Mouse (Mus musculus) spleen, embryonic (tissue): ENCODE measurements around the gene Echdc3.

Source experiments
- CTCF ChIA-PET: fragments of 350-600 bp; sonication (Branson Sonifier 250); formaldehyde crosslinking; loops from one replicate; lab custom pipeline; 2022; lab: Charles Lee

Echdc3 gene

GRCm38 (mm10) chr2:6178901-6179748 lies 33.7 kb downstream of the Echdc3 start:
- CTCF ChIA-PET: no interaction called here

DNA sequence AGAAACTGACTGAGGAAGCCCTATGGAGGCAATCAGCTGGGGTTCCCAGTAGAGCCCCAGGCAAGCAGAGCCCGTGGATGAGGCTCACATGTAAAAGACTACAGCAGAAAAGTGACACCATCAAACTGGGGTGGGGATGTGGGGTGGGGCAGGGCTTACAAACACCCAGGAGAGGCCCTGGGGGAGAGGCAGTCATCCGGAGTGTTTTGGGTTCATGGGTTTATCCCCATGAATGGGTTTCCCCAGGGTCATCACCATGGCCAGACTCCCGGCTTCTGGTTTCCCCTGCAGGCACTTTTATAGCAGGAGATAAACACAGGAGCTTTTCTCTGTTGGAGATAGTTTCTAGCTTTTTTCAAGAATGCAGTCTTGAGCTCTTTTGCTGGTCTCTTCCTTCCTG lies 39.8 kb downstream of the Echdc3 start:
- CTCF ChIA-PET: no interaction called here

DNA sequence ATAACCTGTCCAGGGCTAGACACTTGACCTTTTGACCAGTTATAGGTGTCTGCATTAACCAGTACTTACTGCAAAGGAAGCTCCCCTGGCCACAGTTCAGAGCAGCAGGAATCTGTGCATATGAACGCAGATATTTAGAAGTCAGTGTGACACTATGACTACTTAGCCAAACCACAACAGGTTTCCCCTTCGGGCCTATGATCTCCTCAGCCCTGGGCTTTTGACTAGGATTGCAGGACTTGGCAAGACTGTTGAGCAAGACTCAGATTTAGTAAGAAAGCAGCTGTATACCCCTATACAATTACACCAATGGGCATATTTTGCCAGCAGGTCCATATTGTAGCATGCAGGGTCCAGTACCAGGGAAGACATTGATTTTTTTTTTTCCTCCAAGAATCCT lies 44.3 kb downstream of the Echdc3 start:
- CTCF ChIA-PET: interaction anchor here (0.6 kb wide), 1 partner anchor 157 kb away, joined by 3 read pairs; no protein-coding TSS in a partner anchor

DNA sequence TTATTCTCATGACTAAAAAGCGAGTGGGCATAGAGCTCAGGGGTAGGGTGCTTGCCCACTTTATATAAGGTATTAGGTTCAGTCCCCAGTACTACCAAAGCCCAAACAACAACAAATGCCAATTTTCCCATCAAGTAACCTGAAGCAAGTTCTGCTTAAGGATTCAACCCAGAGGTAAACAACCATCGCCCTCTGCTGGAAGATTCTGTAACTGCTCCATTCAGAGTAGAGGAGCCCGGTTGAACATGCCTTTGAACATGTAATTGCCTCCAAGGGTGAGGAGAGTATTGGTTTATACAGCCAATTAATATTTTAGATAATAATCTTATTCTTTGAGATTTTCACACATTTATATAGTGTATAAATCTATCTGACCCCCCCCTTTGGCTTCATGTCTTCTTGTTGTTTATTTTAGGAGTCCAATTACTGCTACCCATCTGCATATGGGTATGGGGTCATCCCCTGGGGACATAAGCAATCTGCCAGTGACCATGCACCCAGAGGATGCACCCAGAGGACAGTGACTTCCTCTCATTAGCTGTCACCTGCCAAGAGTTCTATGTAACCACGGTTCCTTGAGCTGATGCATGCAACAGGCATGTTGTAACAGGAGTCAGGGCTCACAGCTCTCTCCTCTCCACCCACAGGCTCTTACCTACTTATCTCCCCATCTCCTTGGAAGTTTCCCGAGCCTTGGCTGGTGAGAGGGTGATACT lies 44.8 kb downstream of the Echdc3 start:
- CTCF ChIA-PET: no interaction called here

DNA sequence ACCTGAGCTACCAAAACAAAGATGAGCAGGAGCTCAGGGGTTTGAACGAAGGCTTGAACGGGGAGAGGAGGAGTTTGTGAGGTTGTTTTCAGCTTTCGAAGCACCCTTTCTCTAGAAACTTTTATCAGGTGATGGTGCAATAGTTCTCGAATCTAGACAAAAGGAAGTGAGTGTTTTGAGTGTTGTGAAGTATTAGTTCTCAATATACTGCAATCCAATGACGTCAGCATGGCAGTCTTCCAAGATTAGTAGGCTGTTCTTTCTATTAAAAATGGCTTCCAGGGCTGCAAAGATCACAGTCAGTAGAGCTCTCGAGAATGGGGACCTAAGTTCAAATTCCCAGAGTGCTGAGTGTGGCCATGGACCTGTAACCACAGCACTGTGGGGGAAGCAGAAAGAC lies 47.1 kb downstream of the Echdc3 start:
- CTCF ChIA-PET: no interaction called here

DNA sequence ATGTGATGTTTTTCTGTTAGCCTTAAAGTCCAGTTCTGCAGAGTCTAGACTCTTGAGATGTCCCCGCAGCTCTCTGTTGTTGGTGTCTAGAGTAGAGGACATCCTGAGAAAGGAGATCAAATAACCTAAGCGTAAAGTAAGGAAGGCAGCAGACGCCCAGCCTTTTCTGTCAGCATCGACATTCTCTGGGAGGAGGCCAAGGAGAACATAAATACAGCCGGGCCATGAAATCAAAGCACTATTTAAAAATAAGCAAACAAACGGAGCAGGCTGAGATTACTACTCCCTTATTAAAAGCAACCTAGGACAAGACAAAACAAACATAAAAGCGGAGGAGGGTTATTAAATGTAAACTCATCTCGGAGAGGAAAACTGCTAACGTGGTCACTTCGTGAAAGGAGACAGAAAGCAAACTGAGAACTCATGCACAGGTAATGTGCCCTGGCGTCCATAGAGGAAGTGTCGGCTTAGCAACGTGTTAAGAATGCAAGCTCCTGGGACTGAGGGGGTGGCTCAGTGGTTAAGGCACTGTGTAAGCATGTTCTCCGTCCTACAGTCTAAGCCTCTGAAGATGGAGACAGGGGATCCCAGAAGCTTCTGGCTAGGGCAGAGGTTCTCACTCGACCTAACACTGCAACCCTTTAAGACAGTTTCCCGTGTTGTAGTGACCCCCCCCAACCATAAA lies 48.1 kb downstream of the Echdc3 start:
- CTCF ChIA-PET: no interaction called here

DNA sequence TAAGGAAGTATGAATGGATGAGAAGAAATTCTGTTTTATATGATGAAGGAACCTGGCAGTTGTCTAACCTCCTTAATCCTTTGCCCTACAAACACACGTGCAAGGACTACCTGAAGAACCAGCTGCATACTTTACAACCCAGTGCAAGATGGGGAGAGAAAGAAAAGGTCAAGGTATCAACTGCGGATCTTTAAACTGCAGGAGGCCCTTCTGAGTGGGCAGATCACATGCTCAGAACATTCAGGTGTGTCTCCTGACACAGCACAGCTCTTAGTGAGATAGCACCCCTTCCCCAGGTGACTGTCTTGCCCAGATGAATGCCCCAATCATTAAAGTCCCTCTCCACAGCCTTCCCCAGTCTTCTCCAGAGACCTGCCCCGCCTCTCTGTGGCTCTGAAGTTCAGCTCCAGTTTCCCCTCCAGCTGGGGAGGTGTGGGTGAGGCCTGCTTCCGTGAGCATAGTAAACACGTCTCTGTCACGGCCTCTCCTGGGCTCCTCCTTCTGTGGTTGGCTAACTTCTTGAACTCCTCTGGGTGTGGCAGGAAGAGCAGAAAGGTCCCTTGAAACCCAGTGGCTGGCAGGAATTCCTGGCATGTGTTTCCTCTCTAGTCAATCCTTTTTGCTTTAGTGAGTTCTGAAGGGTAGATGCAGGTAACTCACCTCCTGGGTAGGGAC lies 50.3 kb downstream of the Echdc3 start:
- CTCF ChIA-PET: no interaction called here

DNA sequence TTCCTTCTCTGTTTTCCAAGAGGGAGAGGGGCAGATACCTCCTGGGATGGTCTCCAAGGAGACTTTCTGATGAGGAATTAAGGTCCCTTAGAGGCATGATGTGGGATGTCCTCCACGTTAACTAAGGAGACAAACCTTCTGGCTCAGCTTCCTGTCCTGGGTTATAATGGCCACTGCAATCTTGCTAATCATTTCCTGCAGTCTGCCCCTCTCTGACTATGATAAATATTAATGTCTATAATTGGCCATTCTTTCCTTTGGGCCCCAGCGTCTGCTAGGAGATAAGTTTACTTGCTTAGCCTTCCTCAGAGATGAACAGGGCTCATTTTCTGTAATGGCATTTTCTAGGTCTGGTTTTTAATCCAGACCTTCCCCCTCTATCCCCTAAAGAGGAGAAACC lies 53.1 kb downstream of the Echdc3 start:
- CTCF ChIA-PET: no interaction called here

- CTCF ChIA-PET: no interaction called here
Observed at GRCm38 (mm10) chr2:6159219-6159618, 53.6 kb downstream of the Echdc3 start.

- CTCF ChIA-PET: no interaction called here
Observed at GRCm38 (mm10) chr2:6157635-6158034, 55.2 kb downstream of the Echdc3 start.

- CTCF ChIA-PET: no interaction called here
Observed at GRCm38 (mm10) chr2:6157208-6157607, 55.6 kb downstream of the Echdc3 start.

GRCm38 (mm10) chr2:6149801-6150200 lies 63.0 kb downstream of the Echdc3 start:
- CTCF ChIA-PET: no interaction called here

DNA sequence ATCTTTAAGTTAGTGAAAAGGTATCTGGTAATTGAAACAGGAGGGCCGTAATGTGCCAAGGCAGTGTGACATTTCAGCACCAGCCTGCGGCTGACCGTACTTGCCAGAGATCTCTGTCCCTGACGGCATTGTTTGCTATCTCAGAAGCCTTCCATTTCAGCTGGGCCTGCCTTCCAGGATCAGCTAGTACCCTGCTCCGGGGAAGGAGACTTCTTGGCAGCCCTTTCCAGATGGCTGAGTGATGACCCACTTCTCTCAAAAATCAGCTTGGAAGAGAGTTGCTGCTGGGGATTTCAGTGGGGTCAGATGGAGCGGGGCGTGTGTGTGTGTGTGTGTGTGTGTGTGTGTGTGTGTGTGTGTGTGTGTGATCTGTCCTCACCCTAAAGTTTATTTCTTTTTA lies 65.9 kb downstream of the Echdc3 start:
- CTCF ChIA-PET: interaction anchor here (0.6 kb wide), 2 partner anchors 143 to 862 kb away, joined by 3 to 5 read pairs; no protein-coding TSS in a partner anchor

DNA sequence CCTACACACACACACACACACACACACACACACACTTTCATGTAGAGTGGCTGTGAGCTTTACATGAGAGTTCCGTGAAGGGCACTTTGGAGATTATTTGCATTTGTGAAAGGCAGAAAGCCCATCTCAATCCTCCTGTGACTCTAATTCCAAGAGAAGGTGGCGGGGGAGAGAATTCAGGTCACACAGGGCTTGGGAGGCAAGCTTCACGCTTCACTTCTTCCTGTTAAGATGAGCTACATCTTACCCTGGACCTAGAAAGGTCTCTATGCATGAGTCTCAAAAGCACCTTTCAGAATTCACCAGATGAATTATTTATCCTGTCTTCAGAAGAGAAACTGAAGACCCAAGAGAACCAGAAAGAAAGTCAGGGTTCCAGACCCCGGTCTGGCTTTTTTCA lies 66.6 kb downstream of the Echdc3 start:
- CTCF ChIA-PET: no interaction called here

DNA sequence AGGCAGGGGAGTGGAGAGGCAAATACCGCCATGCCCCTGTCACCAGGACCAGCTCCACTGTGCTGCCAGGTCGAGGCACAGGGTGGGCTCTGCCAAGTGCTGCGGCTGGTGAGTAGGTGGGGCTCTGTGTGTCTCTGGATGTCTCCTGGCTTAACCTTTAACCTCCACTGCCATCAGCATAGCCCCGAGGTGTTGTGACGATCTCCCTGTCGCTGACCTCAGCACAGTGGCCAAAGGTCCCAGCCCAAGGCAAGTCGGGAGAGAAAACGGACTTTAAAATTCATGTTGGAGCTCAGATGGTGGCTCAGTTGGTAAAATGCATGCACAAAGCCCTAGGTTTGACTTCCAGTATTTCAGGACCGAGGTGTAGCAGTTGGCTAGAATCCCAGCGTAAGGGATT lies 67.2 kb downstream of the Echdc3 start:
- CTCF ChIA-PET: no interaction called here

- CTCF ChIA-PET: interaction anchor here (0.7 kb wide), 1 partner anchor 28 kb away, joined by 3 read pairs; no protein-coding TSS in a partner anchor
Observed at GRCm38 (mm10) chr2:6142915-6143654, 69.7 kb downstream of the Echdc3 start.

DNA sequence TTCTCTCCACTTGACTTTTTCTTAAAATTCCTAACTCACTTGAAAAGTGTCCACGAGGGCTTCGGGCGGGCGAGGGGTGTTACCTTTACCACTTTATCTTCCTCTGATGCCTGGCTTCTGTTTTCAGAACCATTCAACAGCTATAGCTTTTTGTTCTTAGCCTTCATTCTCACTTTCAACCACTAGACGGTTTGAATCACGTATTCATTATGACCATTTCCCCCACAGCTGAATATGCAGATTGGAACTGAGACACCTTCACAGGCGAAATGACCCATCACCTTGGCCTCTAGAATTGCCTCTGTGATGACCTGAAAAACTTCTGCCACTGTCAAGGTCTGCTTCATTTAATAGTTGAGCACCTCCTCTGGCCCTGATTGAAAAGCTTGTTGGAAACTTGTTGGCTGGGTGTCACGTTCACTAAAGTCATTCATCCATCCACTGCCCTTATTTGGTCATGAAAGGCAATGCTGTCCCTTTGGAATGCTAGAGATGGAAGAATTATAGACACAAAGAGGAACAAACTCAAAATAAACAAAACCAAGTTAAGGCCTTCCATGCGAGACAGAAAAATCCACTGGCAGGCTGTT lies 72.2 kb downstream of the Echdc3 start:
- CTCF ChIA-PET: no interaction called here
